In the genomic region with DNA sequence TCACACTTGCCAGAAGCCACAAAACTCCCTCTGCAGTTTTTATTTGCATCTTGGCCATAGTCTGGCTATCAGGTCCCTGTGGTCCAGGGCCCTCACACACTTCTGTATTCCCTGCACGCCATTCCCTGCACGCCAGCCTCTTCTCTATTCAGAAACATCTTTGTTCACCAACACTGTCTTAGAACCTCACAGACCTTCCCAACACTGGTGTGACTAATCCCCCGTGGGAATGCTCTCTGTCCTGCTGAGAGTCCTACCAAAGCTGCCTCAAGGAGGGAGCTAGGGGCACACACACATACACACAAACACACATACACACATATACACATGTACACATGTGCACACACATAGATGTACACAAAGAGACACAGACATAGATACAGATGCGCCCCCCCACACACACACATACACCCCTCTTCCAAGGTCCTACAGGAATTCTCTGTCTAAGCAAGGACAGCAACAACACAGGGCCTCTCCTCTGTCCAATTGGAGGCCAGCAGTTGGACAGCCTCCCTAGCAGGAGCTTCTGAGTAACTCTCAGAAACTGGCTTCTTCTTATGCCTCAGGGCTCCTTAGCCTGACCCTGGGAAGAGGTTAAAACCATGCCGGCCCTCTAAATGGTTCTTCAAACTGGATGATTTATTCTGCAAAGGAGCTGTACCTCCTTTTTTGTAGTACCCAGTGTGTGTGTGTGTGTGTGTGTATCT, we compare ENCODE assay signal across 11 mouse cellular contexts.
"Had no signal": no experiment of that assay in that cellular context is flagged by ENCODE, and none has a peak within 500 bp of the region (broad histone marks: within the 10 kb centered on the region; RNA-seq: fewer than 3 reads in every experiment).

No protein-coding gene starts in this region.

- H3K27ac ChIP-seq: kidney, embryonic 15.5 days; limb, embryonic 13.5 days; stomach, embryonic 15.5 days had no signal

- DNase-seq: kidney, adult 2 months; kidney, postnatal 14 days; left cerebral cortex, postnatal 4 days; lung, adult 18-20 months; lung, postnatal 36 days; right cerebral cortex, postnatal 14 days; thymus, adult 2 months; thymus, postnatal 25 days had no signal

- H3K4me2 ChIP-seq: kidney, embryonic 15.5 days; limb, embryonic 13.5 days; stomach, embryonic 15.5 days had no signal

- H3K9me3 ChIP-seq: kidney, embryonic 15.5 days; limb, embryonic 13.5 days; stomach, embryonic 15.5 days had no signal

- H3K27me3 ChIP-seq: kidney, embryonic 15.5 days; limb, embryonic 13.5 days; stomach, embryonic 15.5 days had no signal

- H3K4me3 ChIP-seq: kidney, embryonic 15.5 days; limb, embryonic 13.5 days; stomach, embryonic 15.5 days had no signal

- H3K9ac ChIP-seq: kidney, embryonic 15.5 days; limb, embryonic 13.5 days; stomach, embryonic 15.5 days had no signal

- H3K4me1 ChIP-seq: kidney, embryonic 15.5 days; limb, embryonic 13.5 days; stomach, embryonic 15.5 days had no signal

- H3K36me3 ChIP-seq: kidney, embryonic 15.5 days; limb, embryonic 13.5 days; stomach, embryonic 15.5 days had no signal
